Mouse (Mus musculus): ENCODE data around the gene Fgd6.

- TF ChIP-seq SMC3 (IDR thresholded peaks at IDR 0.05; ENCODE audit: low read depth, low read length): no peak
- TF ChIP-seq UBTF (IDR thresholded peaks at IDR 0.05; ENCODE audit: borderline replicate concordance, insufficient read depth, low read depth, low read length): no peak
- TF ChIP-seq HCFC1 (IDR thresholded peaks at IDR 0.05; ENCODE audit: low read depth, low read length): no peak
- no peak for TF ChIP-seq POLR2AphosphoS2 (IDR thresholded peaks at IDR 0.05; ENCODE audit: low read length)
- no peak for TF ChIP-seq RCOR1 (IDR thresholded peaks at IDR 0.05; ENCODE audit: low read depth, low read length)
- TF ChIP-seq ETS1 (IDR thresholded peaks at IDR 0.05; ENCODE audit: low read depth, low read length): no peak
- no peak for TF ChIP-seq POLR2A (IDR thresholded peaks at IDR 0.05; ENCODE audit: control insufficient read depth in 1 of 2, insufficient read depth in 1 of 2, low read depth in 1 of 2, low read length in 2 of 2, poor library complexity in 1 of 2)
- TF ChIP-seq ZNF384 (IDR thresholded peaks at IDR 0.05; ENCODE audit: low read depth, low read length): no peak
- TF ChIP-seq TBP (IDR thresholded peaks at IDR 0.05; ENCODE audit: low read depth, low read length): no peak
- TF ChIP-seq CTCF (IDR thresholded peaks at IDR 0.05 in 2 of 3, conservative IDR thresholded peaks at IDR 0.05 in 1 of 3; ENCODE audit: control insufficient read depth in 1 of 3, insufficient read depth in 1 of 3, low read depth in 2 of 3, low read length in 3 of 3, poor library complexity in 1 of 3, severe bottlenecking in 1 of 3): no peak
- TF ChIP-seq EP300 (IDR thresholded peaks at IDR 0.05; ENCODE audit: low read depth in 1 of 2, low read length in 2 of 2): no peak
- TF ChIP-seq BHLHE40 (IDR thresholded peaks at IDR 0.05; ENCODE audit: borderline replicate concordance, low read depth, low read length): no peak
- no peak for TF ChIP-seq CHD2 (IDR thresholded peaks at IDR 0.05; ENCODE audit: low read length)
Observed at GRCm38 (mm10) chr10:94110834-94111754, 75.3 kb downstream of the Fgd6 start.

Data from MEL (cell line).